16 mouse cellular contexts compared by ENCODE assay signal in genomic region chrX:56756352-56756751, GRCm38 (mm10). TPM values are rescaled to one million over a fixed set of nuclear protein-coding genes. Genes with fewer than 3 reads are reported as not detected.
DNase-seq lines count a peak whose midpoint lies in the region; ATAC-seq and TF ChIP-seq lines count a peak whose summit lies in the region.
"Had no signal": no experiment of that assay in that cellular context is flagged by ENCODE, and none has a peak within 500 bp of the region (broad histone marks: within the 10 kb centered on the region; RNA-seq: fewer than 3 reads in every experiment).

No protein-coding gene starts in this region.

- no peak overlapping the region for H3K4me3 ChIP-seq in intestine, embryonic 15.5 days (replicated peaks)
- no peak overlapping the region for H3K4me3 ChIP-seq in intestine, postnatal 0 days (ENCODE audit: low read depth, low read length)
- H3K4me3 ChIP-seq: embryonic facial prominence, embryonic 10.5 days; erythroblast, embryonic 14.5 days; heart, adult 2 months; limb, embryonic 10.5 days; lung, embryonic 15.5 days; midbrain, embryonic 13.5 days had no signal

- no peaks in the 10 kb centered on the region for H3K4me1 ChIP-seq in intestine, embryonic 15.5 days (replicated peaks)
- no peaks in the 10 kb centered on the region for H3K4me1 ChIP-seq in intestine, postnatal 0 days (replicated peaks; ENCODE audit: control insufficient read depth, insufficient read depth, low read length)
- H3K4me1 ChIP-seq: embryonic facial prominence, embryonic 10.5 days; limb, embryonic 10.5 days; lung, embryonic 15.5 days; midbrain, embryonic 13.5 days had no signal

- no peak overlapping the region for H3K9ac ChIP-seq in intestine, embryonic 15.5 days
- no peak overlapping the region for H3K9ac ChIP-seq in intestine, postnatal 0 days (ENCODE audit: low read depth, low read length)
- H3K9ac ChIP-seq: hindbrain, embryonic 14.5 days; lung, embryonic 15.5 days; midbrain, embryonic 13.5 days had no signal

- H3K27ac ChIP-seq in intestine, embryonic 15.5 days, result no peak overlapping the region
- no peak overlapping the region for H3K27ac ChIP-seq in intestine, postnatal 0 days (ENCODE audit: low read depth, low read length)
- H3K27ac ChIP-seq: embryonic facial prominence, embryonic 10.5 days; heart, adult 2 months; hindbrain, embryonic 14.5 days; limb, embryonic 10.5 days; lung, embryonic 15.5 days; midbrain, embryonic 13.5 days had no signal

- no peaks in the 10 kb centered on the region for H3K9me3 ChIP-seq in intestine, embryonic 15.5 days
- no peaks in the 10 kb centered on the region for H3K9me3 ChIP-seq in intestine, postnatal 0 days (ENCODE audit: control insufficient read depth)
- H3K9me3 ChIP-seq: embryonic facial prominence, embryonic 10.5 days; G1E; limb, embryonic 10.5 days; lung, embryonic 15.5 days; midbrain, embryonic 13.5 days had no signal

- TF ChIP-seq POLR2A in brain, embryonic 14.5 days (IDR thresholded peaks at IDR 0.05; ENCODE audit: borderline replicate concordance, extremely low read depth, insufficient read depth, insufficient read length, poor library complexity, severe bottlenecking), result no peak

- DNase-seq in brain, embryonic 14.5 days (ENCODE audit: low read depth), result peak; percentile 15
- DNase-seq in liver, result peak; percentile 33
- no peak for DNase-seq in thymus, adult 18-20 months
- no peak for DNase-seq in neural tube, embryonic 10.5 days (ENCODE audit: extremely low spot score, low spot score)
- DNase-seq: heart, adult 2 months; layer of hippocampus, postnatal 36 days had no signal

- no peaks in the 10 kb centered on the region for H3K27me3 ChIP-seq in intestine, embryonic 15.5 days (replicated peaks)
- H3K27me3 ChIP-seq in intestine, postnatal 0 days (replicated peaks; ENCODE audit: control insufficient read depth, insufficient read depth, low read length), result no peaks in the 10 kb centered on the region
- H3K27me3 ChIP-seq: lung, embryonic 15.5 days; midbrain, embryonic 13.5 days had no signal

- H3K36me3 ChIP-seq in intestine, embryonic 15.5 days, result no peaks in the 10 kb centered on the region
- H3K36me3 ChIP-seq in intestine, postnatal 0 days (ENCODE audit: control insufficient read depth, insufficient read depth), result no peaks in the 10 kb centered on the region
- H3K36me3 ChIP-seq: embryonic facial prominence, embryonic 10.5 days; G1E; limb, embryonic 10.5 days; lung, embryonic 15.5 days; midbrain, embryonic 13.5 days had no signal

- TF ChIP-seq CTCF in intestine, postnatal 0 days (IDR thresholded peaks at IDR 0.05; ENCODE audit: low read depth), result no peak
- no peak for TF ChIP-seq CTCF in brain, embryonic 14.5 days (IDR thresholded peaks at IDR 0.05; ENCODE audit: borderline replicate concordance, extremely low read depth, insufficient read depth, insufficient read length)

- WGBS in intestine, embryonic 15.5 days, result 69% methylated on average over 7 of the region's 7 CpGs
- 55% methylated on average over 7 of the region's 7 CpGs for WGBS in intestine, postnatal 0 days

- no peak overlapping the region for H3K4me2 ChIP-seq in intestine, embryonic 15.5 days (replicated peaks)
- H3K4me2 ChIP-seq in intestine, postnatal 0 days (replicated peaks; ENCODE audit: low read depth), result no peak overlapping the region
- H3K4me2 ChIP-seq: hindbrain, embryonic 14.5 days; lung, embryonic 15.5 days; midbrain, embryonic 13.5 days had no signal

- ATAC-seq in intestine, embryonic 15.5 days, result peak; percentile 84
- ATAC-seq in intestine, postnatal 0 days, result no peak
- peak; percentile 88 for ATAC-seq in megakaryocyte-erythroid progenitor cell, adult 5-6 weeks (replicated peaks; ENCODE audit: low FRiP score, low TSS enrichment, poor library complexity, severe bottlenecking)
- ATAC-seq: midbrain, embryonic 13.5 days had no signal

RNA-seq across cellular contexts. Expression of gene Fhl1, which starts 24.8 kb away (rescaled TPM):
- polyA plus RNA-seq in intestine, embryonic 15.5 days (2015; fragmentation: Nextera tagmentation; extraction: Ambion mirVana), result 47.0 and 54.3 TPM in 2 replicates
- 95.9 and 102 TPM in 2 replicates for polyA plus RNA-seq in intestine, postnatal 0 days (2015; fragmentation: Nextera tagmentation; extraction: Ambion mirVana)
- 204 and 237 TPM in 2 replicates for polyA plus RNA-seq in brain, embryonic 14.5 days (2012; rRNA removed)
- not detected in 2 replicates for total RNA-seq in megakaryocyte-erythroid progenitor cell, adult 5-6 weeks (2014; fragmentation: Nextera tagmentation)
- total RNA-seq in megakaryocyte-erythroid progenitor cell, adult 5-6 weeks (2017), result 0.69 and 0.94 TPM in 2 replicates
- polyA plus RNA-seq: G1E had no signal

Comparison
In these comparisons a context has a peak if more than half of its experiments do, and no peak if none do; other contexts are left out.
1. DNase-seq: peak in brain, embryonic 14.5 days (single experiment) and liver (single experiment); none in thymus, adult 18-20 months (0 of 2) and neural tube, embryonic 10.5 days (single experiment).